Mouse (Mus musculus): ENCODE measurements around the gene Mfsd4b1.

Mfsd4b1 gene

DNA sequence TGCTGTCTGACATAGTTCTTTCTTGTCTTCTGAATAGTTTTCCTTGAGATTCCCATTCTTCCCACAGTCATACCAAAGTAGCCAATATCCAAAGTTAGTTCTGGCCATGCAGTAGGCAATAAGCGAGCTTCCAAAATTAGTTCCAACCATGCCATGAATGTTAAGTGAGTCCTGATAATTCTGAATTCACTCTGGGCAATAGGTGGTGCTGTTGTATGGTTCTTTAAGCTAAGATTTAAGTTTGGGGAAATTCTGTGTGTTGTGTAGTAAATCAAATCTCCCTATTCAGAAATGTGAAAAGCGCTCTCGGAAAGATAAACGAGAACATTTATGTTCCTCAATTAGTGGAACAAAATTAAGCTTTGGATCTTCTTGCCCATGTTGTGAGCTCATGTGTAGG is 66.8 kb downstream of the Mfsd4b1 start:
- peak; percentile 15 to 38 for DNase-seq

DNA sequence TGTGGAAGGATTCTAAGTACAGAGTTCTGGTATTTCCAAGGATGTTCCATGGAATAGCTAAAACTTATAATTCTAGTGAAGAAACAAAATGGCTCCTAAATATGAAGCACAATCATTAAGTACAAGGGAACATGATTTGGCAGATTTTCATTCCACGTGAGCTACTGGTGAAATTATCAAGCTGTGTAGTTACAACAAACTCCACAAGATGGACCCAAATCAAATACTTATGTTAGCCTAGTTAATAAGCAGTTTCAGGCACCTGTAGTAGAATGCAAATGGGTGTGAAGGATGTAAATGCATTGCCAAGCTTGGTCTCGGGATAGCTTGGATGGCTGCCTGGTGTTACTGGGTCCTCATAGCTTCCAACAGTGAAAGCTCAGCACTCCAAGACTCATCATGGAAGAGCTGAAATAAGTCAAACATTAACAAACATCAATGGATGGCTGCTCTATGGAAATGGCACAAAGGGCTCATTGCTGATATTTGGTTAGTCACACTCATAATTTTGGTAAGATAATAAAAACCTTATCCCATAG is 68.7 kb downstream of the Mfsd4b1 start:
- DNase-seq, result peak; percentile 26 to 34

DNA sequence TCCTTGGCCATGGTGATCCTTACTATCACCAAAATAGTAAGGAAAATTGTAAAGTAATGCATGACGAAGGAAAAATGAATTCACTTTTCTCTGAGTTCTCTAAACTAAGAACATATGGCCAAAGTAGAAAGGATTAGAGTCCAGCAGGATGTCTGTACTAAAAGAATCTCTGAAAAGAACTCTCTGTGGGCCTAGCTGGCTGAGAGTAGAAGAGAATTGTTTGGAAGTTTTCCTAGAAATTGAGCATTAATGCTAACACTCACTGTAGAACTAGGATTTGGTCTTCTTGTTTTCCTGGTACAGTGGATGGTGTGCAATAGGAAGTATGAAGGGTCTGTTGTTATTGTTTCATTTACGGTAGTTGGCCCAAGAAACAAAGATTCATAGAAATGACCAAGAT is 69.9 kb downstream of the Mfsd4b1 start:
- no peak for DNase-seq

Data from cerebellum, postnatal 10 days (tissue).